Mouse (Mus musculus) left cerebral cortex, adult 2 months (tissue): ENCODE data around the gene Gm12166. TPM values are rescaled to one million over a fixed set of nuclear protein-coding genes. Genes with fewer than 3 reads are reported as not detected.

Experiments
- DNase-seq, 2 experiments: peaks; one replicate each; pipeline ENCODE4 v3.0.0; 2021 to 2022; ENCODE audit warnings: low spot score in 2 of 2, mixed read lengths in 1 of 2; ENCODE audit errors: extremely low spot score in 1 of 2
- H3K27ac ChIP-seq: fragments of 200-600 bp; 2 replicates; pipeline ENCODE4 v1.8.1; 2022
- H3K4me3 ChIP-seq: fragments of 200-600 bp; 2 replicates; pipeline ENCODE4 v1.8.1; 2022
- CTCF ChIP-seq: fragments of 200-600 bp; IDR thresholded peaks from 2 replicates; pipeline ENCODE4 v1.8.1; 2022; ENCODE audit warnings: antibody characterized with exemption, mild to moderate bottlenecking, moderate library complexity
- intact Hi-C: fragments of 180-260 bp; cut with DNase I; formaldehyde crosslinking; loops from one replicate; pipeline ENCODE4 v1.15.1; 2025
- total RNA-seq, 2 experiments: library from RNA; stranded (reverse); gene quantifications; 2 replicates each; pipeline ENCODE4 v1.2.3; 2021

Gm12166 gene
- total RNA-seq, 2 experiments from 2014 or later, result 2.7 to 3.8 TPM

DNA sequence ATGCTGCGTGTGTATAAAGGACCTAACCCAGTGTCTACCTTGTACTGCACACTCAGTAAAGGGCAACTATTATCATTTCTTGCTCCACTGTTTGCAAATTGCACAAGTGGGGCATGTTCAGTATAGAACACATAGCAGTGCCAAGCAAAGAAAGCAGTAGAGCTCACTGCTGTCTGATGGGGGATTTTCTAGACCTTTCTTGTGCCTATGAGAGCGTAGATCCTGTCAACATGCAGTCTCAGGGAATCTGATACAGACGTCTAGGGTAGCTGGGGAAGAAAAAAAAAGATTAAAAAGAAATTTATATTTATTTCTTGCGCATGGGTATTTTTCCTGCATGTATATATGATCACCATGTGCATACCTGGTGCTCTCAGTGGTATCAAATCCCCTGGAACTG is 18.0 kb upstream of the Gm12166 start:
- TF ChIP-seq CTCF, result no peak

GRCm38 (mm10) chr11:46069408-46070003 is 17.4 kb upstream of the Gm12166 start:
- TF ChIP-seq CTCF, result no peak
- Histone ChIP-seq H3K27ac (no peak overlapping the region; the same call in 1 of the 2 replicates), H3K4me3 (no peak overlapping the region)
- no peak for DNase-seq
- intact Hi-C loops, result no loop called here

More for the DNA sequence above, 18.0 kb upstream of the Gm12166 start:
- no peak for DNase-seq
- H3K4me3 ChIP-seq, result no peak overlapping the region
- intact Hi-C loops, result no loop called here
- no peak overlapping the region; the same call in 1 of the 2 replicates for H3K27ac ChIP-seq

- no peak overlapping the region for H3K4me3 ChIP-seq
- 0 out of 2 replicates have a peak overlapping the region, but pooled peaks have one; percentile 19 for H3K27ac ChIP-seq
- DNase-seq, result no peak
- intact Hi-C loops, result no loop called here
- TF ChIP-seq CTCF, result no peak
These were observed 16.8 kb upstream of the Gm12166 start for GRCm38 (mm10) chr11:46068756-46069407.

- intact Hi-C loops, result no loop called here
- no peak overlapping the region for H3K4me3 ChIP-seq
- H3K27ac ChIP-seq, result no peak overlapping the region
- TF ChIP-seq CTCF, result no peak
- DNase-seq, result no peak
These were observed 15.4 kb upstream of the Gm12166 start for GRCm38 (mm10) chr11:46067371-46068060.

DNA sequence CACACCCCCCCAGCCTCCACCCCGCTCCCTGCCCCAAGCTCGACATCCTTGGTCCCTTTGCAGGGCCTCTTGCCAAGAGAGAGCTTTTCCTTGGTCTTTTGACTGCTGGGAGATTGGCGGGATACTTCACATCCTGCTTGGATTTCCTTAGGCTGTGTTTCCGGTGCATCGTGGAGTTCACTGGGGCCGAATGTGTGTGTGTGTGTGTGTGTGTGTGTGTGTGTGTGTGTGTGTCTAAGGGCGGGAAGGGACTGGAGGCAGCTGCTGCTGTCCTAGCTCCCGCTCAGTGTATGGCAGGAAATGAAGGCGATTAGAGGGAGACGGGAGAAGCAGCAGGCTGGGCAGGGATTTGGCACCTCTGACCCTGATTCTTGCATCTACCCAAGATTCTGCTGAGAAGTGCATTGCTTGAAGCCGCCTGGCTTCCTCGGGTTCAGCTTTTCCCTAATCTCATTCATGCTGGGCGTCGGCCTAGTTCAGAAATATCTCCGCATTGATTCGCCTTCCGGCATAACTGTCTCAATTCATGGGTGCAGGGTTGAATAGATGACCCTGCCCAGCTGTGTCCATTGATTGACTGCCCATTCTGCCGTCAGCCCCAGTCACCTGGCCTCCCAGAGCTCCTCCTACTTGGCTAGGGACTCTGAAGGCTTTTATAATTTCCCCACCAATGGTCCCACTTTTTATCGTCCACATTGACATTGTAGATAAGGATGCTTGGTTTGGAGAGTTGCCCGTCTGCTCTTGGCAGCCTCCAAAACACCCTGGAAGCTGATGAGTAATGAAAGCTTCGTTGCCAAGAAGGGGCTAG is 13.3 kb upstream of the Gm12166 start:
- TF ChIP-seq CTCF, result no peak
- DNase-seq, result no peak
- H3K27ac ChIP-seq, result peak overlapping the region; percentile 56
- intact Hi-C loops, result no loop called here
- no peak overlapping the region for H3K4me3 ChIP-seq

GRCm38 (mm10) chr11:46064767-46065166 is 12.6 kb upstream of the Gm12166 start:
- H3K27ac ChIP-seq, result 0 out of 2 replicates have a peak overlapping the region, but pooled peaks have one; percentile 36
- no peak for DNase-seq
- no peak overlapping the region for H3K4me3 ChIP-seq
- TF ChIP-seq CTCF, result no peak
- intact Hi-C loops, result no loop called here

GRCm38 (mm10) chr11:46062993-46063731 is 11.0 kb upstream of the Gm12166 start:
- intact Hi-C loops, result no loop called here
- Histone ChIP-seq H3K27ac (peak overlapping the region; percentile 71), H3K4me3 (no peak overlapping the region)
- TF ChIP-seq CTCF, result peak; percentile 8; the same call in 1 of the 2 replicates
- no peak for DNase-seq

DNA sequence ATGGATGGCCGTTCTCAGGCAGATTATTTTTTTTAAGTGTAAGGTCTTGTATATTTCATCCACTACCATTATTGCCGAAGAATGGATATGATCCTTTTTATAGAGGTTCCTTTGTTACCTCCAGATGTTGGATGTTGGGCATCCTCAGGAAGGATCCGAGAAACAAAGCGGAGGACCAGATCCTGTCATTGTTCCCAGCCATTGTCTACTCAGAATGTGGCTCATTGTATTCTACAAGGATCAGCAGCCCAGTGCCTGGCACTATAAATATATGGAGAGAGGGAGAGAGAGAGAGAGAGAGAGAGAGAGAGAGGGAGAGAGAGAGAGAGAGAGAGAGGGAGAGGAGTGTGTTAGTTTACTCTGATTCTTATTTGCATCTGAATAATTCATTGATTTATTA is 10.4 kb upstream of the Gm12166 start:
- TF ChIP-seq CTCF, result no peak
- H3K4me3 ChIP-seq, result no peak overlapping the region
- peak overlapping the region; percentile 71 for H3K27ac ChIP-seq
- no peak for DNase-seq
- intact Hi-C loops, result no loop called here

- intact Hi-C loops, result no loop called here
- H3K4me3 ChIP-seq, result no peak overlapping the region
- H3K27ac ChIP-seq, result peak overlapping the region; percentile 53
- no peak for DNase-seq
- TF ChIP-seq CTCF, result no peak
These were observed 9.8 kb upstream of the Gm12166 start for GRCm38 (mm10) chr11:46061776-46062445.

- intact Hi-C loops, result no loop called here
- Histone ChIP-seq H3K4me3 (no peak overlapping the region), H3K27ac (no peak overlapping the region)
- DNase-seq, result no peak
- TF ChIP-seq CTCF, result no peak
These were observed 8.5 kb upstream of the Gm12166 start for GRCm38 (mm10) chr11:46060651-46061020.
